Mouse (Mus musculus) spleen, postnatal 14 days (tissue): ENCODE measurements at regions not wholly inside any gene's neighbourhood (a gene's known extent, or its start where the extent isn't known, plus 50 kb on each side); places are given as distances from the start of the nearest gene placed in this dataset.
"Not testable (repeated sequence)": the region's sequence is repeated elsewhere in the genome, so short reads cannot be mapped to it uniquely, and the experiment has no call there.

Experiments used
- DNase-seq, 2 experiments: peaks; one replicate each; pipeline ENCODE4 v3.0.0; 2021 to 2022; ENCODE audit warnings: low spot score in 2 of 2

DNA sequence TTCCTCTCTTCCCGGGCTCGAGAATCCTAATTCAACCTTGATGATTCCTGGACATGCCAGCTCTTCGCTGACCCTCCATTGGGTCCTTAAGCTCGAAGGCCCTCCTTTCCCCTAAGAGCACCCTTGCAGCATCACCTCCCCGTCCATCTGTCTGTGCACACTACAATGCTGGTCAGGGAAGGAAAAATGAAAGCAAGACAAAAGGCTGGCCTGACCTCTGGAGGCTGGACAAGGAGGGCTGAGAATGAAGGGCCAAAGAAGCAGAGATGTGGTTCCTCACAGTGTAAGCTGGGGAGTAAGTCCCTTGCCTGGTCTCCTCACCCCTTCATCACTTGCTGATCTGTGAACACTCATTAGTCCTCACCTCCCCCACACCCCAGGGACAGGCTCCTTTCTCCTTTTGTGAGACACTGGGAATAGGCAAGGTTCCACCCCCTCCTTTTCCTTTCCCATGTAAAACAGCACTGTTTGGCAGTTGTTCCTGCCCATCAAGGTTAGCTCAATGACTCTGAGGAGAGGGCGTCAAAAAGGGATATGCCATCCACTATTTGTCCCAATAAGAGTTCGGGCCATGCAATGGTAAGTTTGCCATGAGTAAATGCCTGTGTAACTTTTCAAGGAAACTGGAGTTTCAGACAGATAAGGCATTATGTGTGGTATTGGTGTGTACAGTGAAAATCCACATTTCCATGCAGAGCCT lies 332.3 kb downstream of the Diras2 start:
- DNase-seq: no peak

DNA sequence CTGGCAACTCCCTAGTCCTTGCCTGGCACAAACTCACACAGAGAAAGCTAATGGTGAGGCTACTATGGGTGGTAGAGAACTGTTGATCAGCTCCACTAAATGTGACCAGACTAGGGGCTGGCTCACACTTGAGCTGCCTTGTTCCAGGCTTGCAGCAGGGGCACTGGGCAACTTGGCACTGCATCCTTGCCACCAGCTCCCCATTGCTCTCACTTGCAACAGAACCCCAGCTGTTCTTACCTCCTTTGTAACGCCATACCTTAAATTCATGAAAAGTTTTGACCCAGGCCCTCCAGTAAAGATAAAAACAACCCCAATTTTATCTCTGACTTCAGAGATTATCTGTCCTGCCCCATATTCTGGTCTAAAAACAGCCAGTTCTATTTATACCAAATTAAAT lies 328.7 kb downstream of the Diras2 start:
- DNase-seq: no peak

DNA sequence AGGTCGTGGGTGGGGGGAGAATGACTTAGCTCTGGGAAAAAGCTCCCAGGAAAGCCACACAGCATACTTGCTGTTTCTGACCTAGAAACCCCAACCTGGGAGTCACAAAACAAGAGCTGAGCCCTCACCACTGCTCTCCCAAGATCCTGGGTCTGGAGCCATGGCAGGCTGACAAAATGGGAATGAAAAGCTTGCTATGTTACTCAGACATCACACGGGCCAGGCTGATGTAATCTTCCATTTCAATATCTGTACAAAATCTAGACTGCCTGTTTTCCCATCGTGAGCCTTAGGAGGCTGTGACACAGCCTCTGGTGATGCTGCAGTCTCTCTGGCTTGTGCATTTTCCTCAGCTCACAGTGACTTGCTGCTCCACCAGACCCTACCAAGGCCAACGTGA lies 325.1 kb downstream of the Diras2 start:
- DNase-seq: no peak

DNA sequence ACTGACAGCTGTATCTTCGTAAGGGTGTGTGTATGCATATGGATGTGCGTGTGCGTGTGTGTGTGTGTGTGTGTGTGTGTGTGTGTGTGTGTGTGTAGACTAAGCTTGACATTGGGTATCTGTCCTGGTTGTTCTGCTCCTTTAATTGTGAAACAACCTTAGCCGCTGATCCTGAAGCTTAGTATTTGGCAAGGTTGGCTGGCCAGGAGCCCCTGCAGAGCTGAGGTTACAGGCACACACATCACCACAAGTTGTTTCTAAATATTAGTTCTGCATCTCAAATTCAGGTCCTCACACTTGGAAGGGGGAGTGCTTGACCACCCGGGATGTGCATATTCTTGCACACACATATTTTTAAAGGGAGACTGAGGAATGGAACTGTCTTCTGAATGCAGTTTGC lies 314.7 kb downstream of the Diras2 start:
- DNase-seq: no peak

DNA sequence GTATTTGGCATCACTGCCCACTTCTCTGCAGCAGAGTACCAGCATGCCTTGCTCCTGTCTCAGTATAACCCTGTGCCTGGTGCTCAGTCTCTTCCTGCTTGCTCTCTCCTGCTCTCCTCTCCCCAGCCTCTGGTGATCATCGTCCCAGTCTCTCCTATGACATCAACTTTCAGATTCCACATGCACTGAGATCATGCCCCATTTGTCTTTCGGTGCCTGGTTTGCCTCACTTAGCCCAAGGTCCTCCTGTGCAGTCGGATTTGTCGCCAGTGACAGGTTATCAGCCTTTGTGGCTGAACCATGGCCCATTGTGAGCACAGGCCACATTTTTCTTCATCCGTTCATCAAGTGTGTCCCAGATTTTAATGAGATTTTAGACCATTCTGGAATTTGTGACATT lies 314.0 kb downstream of the Diras2 start:
- DNase-seq: no peak

DNA sequence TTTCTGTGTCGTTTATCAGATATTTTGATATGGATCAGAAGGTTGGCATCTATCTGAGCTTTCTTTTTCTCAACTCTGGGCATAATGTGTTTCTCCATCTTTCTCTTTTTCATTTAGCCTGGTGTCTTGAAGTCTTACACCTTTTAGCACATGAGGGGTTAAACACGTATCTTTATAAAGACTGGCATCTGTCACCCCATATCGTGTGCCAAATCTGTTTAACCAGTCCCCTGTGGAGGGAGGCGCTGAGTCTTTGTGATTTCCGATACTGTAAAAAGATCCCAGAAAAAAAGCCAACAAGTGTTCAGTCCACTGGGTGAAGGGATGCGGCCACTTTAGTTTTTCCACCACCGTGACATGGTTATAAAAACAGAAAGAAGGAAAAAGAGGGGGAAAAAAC lies 313.3 kb downstream of the Diras2 start:
- no peak for DNase-seq

DNA sequence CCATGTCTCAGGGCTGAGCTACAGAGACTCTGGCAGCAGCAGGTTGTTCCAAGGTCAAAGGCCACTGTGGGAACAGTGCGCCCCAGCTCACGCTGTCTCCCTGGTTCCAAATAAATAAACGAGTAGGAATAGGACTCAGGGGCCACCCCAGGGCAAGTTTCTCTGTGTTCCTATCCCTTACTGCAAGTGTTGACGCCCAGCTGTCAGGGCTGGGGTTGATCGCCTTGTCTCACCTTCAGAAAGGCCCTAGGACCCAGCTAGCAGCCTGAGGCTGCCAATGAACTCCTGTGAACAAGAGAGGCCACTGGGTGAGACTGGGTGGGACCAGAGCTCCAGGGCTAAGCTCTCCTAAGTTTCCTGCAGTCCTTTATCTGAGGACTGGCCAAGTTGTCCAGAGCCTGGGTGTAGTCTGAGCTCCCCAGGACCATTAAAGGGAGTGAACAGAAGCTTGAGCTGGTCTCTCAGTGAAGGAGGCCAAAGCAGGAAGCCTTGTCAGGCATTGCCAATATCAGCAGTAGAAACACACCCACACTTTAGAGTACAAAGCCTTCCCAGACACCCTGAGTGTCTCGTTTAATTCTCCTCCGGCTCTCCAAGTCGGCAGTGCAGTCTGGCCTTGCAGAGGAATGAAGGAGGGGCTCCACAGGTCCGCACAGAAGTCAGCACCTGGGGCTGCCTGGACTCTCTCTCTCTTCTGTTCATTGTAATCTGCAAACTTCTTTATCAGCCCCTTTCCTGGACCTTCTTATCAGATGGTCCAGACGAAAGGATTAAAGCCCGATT lies 308.6 kb downstream of the Diras2 start:
- no peak for DNase-seq

DNA sequence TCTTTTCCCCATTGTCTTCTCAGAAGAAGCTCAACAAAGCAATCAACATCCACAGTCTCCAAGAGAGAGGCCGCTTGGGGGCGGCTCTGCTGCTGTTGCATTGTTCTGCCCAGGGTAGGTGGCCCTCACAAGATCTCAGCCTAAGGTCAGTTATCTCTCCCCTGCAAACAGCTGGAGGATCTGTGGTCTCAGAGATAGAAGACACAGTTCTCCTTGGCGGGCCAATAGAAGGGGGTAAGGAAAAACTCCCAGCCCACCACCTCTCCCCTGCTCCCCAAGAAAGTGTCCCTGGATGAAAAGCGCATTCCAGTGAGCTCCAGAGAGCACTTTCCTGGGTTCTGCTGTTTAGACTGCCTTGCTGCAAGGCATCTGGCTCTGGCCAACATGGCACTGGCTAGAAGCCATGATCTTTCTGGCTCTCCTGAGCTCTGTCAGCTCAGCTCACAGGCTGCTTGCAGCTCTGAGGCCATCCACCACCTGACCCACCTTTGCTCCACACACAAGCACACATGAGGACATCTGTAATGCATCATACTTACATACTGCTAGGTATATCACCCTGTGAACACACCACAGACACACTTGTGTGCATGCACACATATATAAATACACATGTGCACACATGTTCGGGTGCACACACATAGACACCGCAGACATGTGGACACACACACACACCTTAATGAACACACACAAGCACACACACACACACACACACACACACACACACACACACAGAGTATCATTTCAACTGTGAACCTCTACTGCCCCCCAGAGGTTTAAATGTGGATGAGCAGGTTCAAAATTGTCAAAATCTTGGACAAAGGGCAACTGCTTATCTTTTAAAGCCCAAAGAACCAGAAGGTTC lies 307.7 kb downstream of the Diras2 start:
- no peak for DNase-seq

DNA sequence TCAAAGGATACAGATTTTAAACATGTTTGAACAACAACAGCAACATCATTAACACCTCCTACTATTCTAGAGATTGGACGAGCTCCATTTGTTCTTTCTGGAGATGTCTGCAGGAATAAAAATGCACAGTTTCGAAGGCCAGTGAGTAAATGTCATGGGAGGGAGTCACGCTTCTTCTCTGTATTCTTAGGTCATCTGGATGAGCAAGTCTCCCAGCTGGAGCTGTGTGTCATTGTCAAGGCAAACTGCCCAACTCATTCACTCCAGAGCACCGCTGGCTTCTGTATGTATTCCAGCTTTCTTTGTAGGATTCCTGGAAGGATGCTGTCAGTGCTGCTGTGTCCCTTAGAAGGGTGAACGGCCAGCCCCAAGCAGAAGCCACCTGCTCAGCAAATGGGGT lies 297.1 kb downstream of the Diras2 start:
- DNase-seq: no peak

DNA sequence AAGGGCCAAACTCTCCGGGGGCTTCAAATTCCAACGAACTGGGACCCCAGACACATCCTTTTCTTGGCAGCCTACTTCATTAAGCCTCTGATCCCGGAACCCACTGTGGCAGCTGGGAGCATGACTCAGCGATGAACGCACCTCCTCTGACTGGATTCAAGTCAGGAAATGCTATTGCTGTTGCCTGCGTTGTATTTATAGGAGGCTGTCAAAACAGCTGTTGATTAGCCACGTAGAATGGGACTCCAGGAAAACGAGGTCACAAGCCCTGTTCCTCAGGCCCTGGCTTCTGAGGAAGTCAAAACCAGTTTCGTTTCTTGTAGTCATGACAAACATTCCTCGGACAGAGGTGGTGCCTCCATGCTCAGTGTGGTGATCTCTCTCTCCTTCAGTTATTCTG lies 295.0 kb downstream of the Diras2 start:
- no peak for DNase-seq

DNA sequence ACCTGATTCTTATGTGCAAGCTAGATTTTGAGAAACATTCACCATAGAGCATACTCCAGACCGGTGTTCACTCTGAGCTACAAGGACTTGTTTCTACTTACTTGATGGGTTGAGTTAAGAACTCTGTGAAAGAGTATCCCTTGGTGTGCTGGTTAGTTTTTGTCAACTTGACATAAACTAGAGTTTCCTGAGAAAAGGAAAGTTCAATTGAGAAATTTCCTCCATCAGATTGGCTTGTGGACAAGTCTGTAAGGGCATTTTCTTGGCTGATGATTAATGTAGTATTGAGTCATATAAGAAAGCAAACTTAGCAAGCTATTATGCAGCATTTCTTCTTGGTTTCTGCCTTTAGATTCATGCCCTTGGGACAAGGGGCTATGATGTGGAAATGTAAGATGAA lies 291.5 kb downstream of the Diras2 start:
- no peak for DNase-seq

DNA sequence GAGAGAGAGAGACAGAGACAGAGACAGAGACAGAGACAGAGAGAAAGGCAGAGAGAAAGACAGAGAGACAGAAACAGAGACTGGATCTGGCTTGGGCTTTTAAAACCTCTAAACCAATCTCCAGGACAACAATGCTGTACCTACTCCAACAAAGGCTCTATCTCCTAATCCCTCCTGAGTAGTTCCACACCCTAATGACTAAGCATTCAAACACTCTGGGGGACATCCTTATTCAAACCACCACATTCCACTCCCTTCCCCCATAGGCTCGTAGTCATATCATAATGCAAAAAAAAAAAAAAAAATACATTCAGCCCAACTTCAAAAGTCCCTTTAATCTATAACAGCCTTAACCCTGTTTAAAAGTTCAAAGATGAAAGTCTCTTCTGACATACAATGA lies 289.3 kb downstream of the Diras2 start:
- DNase-seq: no peak

DNA sequence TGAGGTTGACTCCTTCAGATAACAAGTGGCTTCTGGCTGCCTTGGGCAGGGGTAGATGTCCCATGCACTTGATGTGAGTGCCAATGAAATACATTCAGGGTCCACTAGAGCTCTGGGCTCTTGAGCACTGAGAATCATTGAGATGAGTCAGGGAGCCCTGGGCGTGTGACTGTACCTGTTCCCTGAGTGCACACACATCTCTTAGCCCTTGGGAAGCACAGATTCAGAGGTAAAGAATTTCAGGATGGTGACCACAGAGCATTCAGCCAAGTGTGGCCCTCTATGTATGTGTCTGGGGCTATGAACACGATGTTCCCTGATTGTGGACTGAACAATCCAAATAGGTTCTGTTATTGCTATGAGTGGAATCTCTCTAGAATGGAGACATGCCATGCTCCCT lies 281.6 kb downstream of the Diras2 start:
- no peak for DNase-seq

DNA sequence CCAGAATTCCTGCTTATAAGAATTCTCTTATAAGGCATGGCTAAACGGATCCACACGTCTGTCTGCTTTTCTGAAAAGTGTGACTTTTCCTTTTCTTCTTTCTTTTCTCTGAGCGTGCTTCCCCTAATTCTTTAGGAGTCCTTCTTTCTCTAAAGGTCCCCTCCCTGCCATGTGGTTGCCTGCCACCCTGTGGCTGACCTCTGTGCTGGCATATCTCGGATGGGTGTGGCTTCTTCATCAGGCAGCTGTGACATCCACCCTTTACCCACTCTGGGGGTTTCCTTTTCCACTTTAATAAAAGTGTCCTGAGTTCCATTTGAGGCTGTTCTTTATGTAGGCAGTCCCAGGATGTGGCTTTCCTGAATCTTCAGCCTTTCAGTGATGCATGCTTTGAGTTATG lies 280.7 kb downstream of the Diras2 start:
- DNase-seq: no peak

DNA sequence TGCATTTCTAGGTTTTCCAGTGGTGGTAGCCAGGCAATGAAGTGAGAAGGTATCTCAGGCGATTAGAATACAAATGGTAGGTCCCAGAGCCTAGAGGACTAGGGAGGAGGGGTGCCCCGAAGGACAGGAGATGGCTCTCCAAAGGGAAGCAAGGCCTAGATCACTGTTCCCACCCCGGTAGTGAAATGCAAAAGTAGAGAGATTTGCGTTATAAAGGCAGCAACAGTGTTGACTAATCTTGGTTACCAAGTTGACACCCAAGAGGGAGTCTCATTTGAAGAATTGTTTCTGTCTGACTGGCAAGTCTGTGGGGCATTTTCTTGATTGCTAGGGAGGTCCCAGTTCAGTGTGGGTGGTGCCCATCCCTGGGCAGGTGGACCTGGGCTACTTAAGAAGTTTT lies 278.8 kb downstream of the Diras2 start:
- DNase-seq: no peak

DNA sequence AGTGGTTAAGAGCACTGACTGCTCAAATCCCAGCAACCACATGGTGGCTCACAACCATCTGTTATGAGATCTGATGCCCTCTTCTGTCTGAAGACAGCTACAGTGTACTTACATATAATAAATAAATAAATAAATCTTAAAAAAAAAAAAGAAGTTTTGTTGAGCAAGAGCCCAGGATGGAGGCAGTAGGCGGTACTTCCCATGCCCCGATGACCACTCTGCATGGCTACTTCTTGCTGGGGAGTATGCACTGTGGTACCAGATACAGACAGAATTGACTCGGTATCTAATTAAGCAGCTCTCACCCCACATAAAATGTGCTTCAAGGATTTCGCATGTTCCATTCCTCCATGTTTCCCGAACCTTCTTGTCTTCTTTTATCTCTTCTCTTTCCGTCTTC lies 278.4 kb downstream of the Diras2 start:
- DNase-seq: not testable (repeated sequence)

DNA sequence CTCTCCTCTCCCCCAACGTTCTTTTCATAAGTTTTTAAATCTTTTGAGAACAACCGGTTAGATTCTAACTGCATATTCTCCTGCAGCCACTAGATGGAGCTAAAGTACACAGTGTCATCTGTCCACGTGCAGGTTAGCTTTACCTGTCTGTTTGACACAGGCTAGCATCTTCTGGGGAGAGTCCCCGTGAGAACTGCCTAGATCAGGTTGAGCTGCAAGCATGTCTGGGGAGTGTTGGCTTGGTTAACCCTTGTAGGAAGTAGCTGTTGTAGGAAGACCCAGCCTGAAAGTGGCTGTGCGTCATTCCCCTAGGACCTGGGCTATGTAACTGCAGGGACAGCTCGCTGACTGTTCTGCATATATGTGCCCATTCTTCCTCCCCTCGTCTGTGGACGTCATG lies 277.9 kb downstream of the Diras2 start:
- no peak for DNase-seq

DNA sequence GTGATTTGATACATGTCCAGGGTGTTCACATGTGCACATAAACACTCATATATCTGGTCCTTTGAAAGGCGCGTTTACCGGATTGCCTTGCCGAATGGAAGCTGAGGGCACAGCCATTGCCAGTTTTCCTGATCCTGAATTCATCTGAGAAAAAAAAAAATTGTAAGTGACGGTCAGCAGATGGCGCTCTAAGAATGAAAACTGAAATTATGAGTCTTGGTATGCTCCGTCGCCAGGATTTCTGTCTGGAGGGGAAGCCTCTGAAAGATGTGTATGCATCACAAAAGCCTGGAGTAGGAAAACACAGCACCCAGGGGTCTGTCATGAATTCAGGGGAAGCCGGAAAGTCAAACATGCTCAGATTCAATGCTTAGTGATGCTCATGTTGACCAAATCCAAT lies 276.9 kb downstream of the Diras2 start:
- DNase-seq: no peak

DNA sequence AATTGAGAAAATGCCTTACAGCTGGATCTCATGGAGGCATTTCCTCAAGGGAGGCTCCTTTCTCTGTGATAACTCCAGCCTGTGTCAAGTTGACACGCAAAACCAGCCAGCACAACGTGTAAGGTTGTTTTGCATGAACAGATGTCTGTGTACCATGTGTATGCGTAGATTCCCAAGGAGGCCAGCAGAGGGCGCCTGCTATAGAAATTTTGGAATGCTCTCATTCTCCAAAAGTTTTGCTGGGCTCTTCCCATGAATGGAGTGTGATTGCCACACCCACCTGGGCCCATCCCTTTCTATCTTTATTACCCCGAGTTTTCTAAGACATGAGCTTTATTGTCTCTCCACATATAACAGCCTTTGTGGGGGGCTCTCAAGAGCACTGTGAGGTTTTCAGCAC lies 275.4 kb downstream of the Diras2 start:
- DNase-seq: no peak

DNA sequence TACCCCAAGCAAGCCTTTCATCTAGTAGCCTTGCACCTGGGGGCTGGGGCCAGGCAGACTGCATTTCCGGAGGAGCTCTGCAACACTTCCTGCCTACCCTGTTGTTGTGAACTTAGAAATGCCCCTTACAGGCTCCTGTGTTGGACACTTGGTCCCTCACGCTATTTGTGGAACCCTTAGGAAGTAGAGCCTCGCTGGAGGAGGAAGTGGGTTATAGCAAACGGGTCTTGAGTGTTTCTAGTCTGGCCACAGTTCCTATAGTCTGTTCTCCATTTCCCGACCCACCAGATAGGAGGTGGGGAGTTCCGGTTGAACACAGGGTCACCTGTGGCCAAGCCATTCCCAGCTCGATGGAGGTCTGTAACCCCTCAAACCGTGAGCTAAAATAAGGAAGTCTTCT lies 272.7 kb downstream of the Diras2 start:
- no peak for DNase-seq

DNA sequence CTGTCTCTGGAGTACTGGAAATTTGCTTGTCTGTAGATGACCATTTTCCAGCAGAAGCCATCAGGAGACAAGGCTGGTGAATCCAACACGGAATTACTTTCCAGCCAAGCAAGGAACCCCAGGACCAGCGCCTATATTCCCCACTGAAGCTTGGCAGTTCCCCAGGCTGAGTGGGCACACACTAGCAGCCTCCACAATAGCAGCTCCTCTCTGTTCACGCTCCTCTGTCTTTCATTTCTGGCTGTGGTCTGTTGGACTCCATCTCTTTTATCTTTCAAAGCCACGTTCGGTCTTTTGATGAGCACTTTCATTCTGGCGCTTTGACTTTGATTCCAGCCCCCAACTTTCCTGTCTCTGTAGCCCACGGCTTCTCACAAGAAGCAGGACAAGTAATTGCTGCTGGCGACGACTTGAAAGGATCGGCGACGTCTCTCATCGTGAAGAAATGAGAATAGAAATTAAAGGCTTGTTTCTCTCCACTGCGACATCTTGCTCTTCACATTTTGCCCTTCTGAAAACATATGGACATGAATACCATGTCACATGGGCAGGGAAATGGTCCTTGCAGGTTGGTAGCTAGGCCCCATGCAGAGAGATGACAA lies 268.0 kb downstream of the Diras2 start:
- DNase-seq: no peak

DNA sequence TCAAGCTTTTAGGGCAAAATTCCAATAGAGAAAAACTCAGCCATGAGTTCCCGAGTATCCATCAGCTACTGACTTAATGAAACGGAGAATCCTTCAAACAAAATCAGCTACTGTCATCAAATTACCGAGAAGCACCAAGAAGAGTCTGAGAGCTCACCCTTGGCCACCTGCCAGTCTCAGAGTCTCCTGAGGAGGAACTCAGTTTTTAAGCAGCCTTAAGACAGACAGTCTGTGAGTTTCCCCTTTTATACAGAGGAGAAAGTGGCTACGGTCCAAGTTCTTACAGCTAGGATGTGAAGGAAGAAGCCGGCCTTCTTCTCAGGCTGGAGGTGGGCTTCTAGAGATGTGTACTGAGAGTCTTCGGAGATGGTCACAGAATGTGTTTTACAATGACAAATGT lies 262.8 kb downstream of the Diras2 start:
- DNase-seq: no peak
